Mouse (Mus musculus) skeletal muscle tissue, adult 2 months (tissue): ENCODE data around the gene Col15a1.

ENCODE experiments used
- DNase-seq: peaks from one replicate; pipeline ENCODE4 v3.0.0-alpha.2; 2012; ENCODE audit warnings: low read depth, low spot score

Col15a1 gene

DNA sequence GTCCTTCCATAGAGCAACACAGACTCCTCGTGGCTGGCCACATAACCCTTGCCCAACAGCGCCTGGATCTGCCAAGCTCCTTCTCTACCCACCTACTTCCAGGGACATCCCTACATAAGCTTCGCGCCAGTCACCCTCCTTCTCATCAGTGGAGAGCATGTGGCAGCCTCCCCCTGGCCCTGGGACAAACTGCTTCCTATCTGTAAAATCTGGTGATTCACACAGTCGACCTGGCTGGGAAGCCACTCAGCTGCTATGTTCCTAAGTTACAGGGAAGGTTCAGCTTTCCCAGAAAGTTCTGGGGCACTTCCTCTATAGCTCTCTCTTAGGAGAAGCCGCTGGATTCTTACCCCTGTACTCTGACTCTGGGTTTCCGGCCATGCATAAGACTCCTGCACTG is 22.5 kb downstream of the Col15a1 start:
- DNase-seq, result no peak

DNA sequence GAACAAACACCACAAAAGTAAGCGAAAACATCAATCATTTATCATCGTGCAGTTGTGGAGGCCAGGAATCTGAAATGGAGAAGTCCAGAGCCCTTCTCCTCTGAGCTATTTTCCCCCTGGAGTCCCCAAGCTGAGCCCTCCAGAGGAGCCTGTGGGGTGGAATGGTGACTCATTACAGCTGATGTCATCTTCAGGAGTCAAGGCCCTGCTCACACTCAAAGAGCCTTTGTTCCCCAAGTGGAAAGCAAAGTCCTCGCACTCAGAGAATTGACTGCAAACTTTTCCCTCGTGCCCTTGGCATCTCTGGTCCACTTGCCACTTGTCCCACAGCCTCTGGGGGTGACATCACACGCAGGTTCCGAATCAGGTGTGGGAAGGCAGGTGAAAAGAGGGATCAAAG is 23.4 kb downstream of the Col15a1 start:
- no peak for DNase-seq

DNA sequence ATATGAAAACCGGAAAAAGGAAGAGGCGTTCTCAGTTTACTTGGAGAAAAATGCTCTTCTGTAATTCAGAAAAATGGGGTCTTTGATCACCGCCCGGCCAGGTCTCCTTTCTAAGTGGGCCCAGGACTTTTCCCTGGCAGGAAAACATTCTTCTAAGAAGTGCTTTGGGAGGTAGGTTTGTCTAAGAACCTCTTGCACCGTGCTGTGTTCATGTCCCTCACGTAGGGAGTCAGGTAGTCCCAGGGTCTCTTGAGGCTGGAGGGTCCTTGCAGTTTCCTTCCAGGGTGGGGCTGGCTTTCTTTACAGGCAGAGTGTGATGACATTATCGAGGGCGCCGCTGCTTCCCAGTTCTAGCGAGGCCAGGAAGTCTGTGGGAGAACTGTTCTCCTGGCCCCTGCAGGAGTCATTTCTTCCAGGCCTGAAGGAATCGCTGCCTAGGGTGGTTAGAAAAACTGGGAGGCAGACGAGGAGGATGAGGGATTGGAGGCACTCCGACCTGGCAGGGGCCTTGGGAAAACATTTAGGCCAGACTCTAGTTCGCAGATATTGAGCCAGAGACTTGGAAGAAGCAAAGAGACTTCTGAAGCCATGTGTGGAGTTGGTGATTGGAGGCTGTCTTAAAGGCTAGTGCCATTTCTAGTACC is 25.4 kb downstream of the Col15a1 start:
- peak; percentile 65 for DNase-seq

DNA sequence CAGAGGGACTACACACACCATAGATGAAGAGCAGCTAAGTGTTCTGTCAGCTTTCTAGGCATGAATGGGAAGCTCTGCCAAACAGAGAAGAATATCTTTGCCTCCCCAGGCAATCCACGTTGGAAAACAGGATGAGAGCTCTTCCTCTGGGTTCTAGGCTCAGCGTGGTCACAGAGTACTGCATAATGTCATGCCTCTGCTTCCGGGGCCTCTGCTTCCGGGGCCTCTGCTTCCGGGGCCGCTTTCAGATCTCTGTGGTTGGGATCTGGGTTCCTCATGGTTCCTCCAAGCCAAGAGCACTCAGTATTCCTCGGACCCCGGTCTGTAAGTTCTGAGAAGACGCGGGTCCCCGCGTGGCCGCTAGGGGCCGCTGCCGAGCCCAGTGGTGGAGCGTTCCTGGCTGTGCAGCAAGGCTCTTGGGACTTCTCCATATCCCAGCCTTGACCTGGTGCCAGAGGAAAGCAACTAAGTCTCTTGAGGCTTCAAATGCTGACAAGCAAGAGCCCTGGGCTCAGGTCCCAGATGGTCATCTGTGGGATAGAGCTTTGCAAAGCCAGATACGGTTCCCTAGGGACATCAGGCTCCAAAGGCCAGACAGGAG is 26.8 kb downstream of the Col15a1 start:
- DNase-seq, result peak; percentile 93

DNA sequence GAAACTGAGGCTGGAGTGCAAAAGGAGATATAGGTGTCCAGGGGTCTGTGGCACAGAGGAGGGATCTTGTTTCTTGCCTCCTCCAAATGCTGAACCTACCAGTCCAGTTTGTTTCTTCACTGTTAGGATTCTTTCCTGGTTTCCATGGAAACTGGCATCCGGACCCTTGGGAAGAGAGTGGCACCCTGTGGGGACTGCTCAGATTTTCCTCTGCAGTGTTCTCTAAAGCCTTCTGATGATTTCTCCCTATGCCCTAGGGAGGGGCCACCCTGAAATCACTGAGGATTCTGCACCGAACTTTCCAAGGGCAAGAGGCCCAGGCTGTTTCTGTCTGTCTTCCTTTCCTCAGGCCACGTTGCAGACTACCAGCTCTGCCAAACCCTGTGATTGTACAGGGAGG is 27.4 kb downstream of the Col15a1 start:
- DNase-seq, result no peak

DNA sequence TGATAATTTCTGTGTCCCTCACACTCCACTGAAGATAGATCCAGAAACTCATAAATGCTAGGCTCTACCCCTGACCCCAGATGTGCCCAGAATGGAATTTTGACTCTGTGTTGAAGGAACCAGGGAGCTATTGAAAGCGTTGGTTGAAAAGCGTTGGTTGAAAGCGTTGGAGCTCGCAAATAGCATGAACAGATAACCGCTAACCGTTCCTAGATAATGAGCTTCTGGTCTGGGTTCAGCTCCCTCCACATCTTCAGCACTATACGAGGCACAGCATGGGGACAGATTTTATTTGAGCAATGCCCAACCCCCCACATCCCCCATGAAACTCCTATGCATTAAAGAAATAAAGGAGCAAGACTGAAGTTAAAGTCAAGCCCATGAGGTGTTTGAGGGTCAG is 28.1 kb downstream of the Col15a1 start:
- DNase-seq, result no peak

DNA sequence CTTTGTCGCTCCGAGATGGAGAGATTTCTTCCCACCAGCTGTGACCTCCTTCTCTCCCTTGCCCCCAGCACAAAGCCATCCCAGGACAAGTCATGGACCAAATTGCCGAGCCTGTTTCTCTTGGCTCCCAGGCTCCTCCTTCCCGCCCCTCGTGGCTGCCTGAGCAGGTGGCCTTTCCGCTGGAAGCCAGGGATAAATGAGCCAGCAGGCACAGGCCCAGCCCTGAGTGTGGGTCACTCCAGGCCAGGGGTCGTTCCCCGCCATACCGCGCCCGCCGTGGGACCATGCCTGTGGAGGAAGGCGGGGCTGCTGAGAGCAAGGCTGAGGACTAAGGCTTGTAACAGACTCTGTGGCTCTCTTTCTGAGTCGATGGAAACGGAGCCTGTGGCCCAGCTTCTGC is 29.3 kb downstream of the Col15a1 start:
- DNase-seq, result peak; percentile 71

DNA sequence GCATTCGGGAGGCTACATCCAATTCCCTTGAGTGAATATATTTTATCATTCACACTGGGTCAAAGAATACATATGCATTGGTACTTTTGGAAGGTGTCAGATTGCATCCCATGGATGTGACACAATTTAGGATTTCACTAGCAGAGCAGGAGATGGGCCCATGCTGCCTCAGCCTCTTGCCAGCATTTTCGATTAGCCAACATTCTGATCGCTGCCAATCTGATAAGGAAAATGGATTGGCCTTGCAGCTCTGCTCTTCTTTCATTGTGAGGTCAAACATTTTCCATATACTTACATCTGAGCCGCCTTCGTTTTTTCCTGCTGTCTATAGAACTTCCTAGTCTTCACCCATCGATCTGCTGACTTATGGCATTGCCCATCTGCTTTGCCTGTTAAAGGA is 31.2 kb downstream of the Col15a1 start:
- DNase-seq, result no peak

DNA sequence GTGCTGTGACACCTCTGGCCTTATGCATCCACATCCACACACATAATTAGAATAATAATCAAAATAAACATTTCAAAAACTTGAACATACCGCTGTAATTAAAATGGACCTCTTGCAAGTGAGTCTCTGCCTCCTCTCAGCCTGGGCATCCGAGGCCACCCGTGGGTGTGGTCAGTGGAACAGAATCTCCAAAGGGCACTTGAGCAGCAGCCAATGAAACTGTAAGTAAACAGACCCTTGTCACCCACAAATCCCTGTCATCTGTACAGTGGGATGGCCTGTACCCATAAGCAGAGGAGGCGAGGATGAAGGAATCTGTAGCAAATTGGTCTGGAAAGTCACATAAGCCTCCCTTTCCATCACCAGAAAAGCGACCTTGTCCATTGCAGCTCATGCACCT is 32.9 kb downstream of the Col15a1 start:
- no peak for DNase-seq

DNA sequence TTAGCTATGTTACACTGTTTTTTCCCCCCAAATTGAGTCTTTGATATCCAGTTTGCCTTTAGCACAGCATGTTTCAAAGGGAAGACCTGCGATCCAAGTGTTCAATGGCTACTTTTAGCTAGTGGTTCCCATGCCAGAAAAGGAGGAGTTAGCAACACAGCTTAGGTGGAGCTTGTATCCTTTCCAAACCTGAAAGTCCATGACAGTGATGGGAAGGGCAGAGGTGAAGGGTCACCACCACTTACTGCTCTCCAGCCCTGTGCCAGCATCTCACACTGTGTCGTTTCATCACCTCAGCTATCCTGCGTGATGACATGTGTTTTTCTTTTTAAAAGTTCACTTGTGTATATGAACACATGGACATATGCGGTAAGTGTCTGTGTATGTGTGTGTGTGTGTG is 34.2 kb downstream of the Col15a1 start:
- no peak for DNase-seq

DNA sequence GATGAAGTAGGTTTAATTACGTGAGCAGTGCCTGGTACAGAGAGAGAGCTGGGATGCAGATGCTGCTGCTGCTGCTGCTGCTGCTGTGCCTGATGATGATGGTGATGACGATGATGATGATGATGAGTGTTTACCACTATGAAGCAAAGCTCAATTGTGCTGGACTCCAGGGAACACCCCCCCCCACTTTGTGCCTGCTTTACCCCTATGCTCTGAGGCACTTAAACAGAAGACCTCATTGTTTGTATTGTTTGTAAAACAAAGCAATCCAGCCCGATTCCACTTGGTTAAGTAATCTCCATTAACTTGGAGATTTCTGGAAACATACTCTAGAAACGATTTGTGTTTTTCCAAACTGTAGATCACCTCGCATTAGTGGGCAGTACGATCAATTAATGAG is 36.7 kb downstream of the Col15a1 start:
- no peak for DNase-seq

DNA sequence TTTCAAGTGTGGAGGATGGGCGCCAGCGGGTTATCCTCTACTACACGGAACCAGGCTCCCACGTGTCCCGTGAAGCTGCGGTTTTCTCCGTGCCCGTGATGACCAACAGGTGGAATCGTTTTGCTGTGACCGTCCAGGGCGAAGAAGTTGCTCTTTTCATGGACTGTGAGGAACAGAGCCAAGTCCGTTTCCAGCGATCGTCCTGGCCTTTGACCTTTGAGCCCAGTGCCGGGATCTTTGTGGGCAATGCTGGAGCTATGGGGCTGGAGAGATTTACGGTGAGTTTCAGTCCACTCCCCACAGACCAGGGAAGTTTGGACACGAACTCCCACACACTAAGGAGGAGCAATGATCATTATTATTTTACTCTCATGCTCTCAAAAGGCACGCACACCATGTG is 37.7 kb downstream of the Col15a1 start:
- no peak for DNase-seq

DNA sequence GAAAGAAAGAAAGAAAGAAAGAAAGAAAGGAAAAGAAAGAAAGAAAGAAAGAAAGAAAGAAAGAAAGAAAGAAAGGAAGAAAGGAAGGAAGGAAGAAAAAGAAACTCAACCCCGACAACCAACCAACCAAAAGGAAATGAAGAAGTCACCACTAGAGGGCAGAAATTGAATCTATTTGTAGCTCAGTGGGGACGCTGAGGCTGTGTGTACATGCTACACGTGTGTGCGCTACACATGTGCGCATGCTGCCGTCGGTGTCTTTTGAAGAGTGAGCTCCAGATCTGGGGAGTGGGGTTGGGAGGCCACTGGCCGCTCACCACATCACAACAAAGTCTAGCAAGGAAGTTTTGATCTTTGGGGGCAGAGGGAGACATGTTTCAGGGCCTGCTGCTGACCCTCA is 38.9 kb downstream of the Col15a1 start:
- no peak for DNase-seq

DNA sequence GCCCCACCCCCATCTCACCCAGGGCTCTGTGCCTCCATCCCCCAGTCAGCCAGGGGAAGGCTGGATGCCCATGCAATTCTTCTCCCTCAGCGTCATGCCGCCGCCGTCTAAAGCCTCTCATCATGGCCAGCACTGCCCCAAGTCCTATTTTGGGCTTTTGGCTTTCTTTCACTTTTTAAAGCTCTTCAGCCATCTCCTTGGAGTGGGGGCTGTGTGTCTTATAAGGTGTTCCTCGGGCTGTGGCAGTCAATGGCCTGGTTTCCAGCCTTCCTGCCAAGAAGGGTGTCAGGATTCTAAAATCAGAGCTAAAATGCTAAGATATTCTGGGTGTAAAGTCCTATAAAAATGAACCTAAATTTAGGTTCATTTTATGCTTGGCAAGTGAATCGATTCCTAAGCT is 39.6 kb downstream of the Col15a1 start:
- DNase-seq, result no peak

DNA sequence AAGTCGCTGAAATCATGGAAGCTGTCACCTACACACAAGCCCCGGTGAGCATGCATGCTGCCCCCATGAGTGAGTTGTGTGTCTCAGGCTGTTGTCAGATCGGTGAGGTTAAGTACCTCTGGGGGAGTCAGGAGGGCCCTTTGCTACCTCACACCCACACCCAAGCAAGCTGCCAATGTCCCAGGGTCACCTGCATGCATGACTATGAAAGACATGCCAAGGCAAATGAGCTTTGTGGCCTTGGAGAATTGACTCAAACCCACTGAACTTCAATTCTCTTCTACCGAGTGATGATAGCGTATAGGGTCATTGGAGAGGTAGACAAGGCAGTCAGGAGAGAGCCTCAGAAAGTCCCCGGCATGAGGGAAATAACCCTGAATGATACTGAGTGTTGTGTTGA is 41.2 kb downstream of the Col15a1 start:
- DNase-seq, result no peak

DNA sequence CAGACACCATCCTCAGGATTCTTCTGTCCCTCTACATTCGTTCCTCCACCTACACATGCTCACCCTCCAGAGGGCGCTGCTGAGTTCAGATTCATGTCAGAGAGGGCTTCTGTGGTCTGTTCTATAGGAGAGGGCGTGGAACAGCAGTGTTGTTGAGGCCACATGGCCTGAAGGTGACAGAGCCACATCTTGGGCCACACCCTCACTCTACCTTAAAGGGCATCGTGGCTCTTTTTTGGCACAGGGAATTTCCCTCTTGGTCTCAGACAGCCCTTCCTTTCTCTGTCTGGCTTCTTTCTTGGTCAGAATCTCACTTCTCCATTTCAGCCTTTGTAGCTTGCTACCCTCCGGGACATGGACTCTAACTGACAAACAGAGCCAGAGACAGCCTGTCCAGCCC is 43.1 kb downstream of the Col15a1 start:
- DNase-seq, result peak; percentile 63

DNA sequence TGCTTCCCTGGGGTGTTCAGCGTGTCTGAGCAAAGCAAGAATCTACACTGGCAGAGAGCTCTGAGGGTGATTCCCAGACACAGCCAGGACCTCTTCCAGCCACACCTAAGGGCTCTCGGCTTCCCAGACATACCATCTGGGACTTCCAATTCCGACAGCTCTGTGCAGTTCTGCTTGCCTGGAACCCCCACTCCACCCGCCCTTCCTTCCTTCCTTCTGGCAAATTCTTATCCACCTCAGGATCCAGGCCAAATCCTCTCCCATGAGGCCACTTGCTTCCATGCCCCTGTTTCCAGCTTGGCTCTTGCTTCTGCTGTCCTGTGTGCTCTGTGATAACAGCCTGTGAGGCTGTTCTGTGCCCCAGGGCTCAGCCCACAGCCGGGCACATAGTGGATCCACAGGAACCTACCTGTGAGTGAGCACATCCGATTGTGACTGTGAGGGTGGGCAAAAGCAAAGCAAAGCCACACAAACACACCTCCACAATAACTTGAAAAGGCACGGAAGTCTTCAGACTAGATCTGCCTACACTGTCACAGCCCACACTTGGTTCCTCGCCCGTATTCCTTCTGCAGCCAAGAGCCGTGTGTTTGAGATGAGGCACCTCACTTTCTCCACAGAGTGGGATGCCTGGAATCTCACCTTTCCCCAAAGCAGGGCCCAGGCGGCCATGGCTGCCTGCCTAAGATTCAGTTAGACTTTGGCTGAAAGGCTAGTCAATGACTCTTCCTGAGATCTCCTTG is 43.9 kb downstream of the Col15a1 start:
- DNase-seq, result peak; percentile 63

DNA sequence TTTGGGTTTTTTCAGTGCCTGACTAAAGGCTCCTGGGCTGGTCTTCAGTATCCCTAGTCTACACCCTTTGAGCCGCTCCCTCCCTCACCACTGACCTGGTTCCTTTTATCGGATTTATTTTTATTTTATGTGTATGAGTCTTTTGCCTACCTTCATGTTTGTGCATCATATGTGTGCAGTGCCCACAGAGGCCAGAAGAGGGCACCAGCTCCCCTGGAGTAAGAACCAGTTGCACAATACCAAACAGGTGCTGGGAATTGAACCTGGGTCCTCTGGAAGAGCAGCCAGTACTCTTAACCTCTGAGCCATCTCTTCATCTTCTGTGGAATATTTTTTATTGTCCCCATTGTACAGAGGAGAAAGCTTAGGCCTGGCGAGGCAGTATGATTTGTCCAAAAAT is 44.7 kb downstream of the Col15a1 start:
- no peak for DNase-seq

DNA sequence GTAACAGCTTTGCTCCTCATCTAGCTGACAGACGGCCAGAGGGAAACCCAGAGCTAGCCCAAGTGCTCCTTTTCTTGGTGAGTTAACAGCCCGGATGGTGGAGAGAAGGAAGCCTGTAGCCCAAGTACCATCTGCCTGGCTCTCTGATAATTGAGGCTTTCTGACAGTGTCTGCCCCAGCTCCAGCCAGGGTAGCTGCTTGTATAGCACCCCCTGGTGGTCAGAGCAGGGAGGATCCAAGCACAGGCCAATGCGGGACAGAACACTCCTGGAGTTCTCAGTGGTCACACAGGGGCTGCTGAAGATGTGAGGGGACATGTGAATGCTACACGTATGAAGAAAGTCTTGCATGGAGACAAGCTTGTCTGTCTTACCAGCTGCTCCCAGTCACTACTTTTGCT is 47.7 kb downstream of the Col15a1 start:
- peak; percentile 64 for DNase-seq

DNA sequence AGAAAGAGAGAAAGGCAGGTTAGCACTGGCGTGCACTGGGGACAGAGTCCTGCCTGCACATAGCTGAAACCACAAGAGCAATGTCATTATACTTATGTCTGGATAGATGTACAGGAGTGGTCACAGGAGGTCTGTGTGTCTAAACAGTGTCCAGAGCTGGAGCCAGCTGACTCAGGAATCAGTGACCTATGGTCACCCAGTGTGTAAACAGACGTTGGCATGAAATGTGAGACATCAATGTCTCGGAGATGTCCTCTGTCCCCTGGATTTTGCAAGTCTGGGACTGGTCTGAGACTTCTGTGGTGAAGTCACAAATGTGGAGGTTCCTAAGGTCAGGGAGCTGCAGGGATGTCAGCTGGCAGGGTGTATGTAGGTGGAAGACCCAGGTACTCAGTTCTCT is 50.2 kb downstream of the Col15a1 start:
- DNase-seq, result no peak

DNA sequence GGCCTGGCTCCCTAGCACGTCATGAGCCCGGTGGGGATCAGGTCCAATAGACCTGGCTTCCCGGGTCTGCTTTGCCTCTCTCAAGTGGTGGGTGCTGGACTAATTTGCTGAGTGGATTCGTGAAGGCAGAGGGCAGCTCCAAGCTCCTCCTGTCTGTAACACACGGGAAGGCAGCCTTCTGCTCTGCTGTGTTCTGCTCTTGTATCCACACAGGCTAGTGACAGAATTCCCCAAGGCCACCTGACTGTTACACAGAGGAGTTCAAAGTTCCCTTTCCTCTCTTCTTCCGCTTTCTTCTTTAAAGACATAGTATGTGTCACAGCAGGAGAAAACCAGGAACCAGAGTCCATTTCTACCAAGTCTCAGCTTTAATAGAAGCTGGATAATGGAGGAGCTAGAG is 53.1 kb downstream of the Col15a1 start:
- no peak for DNase-seq

DNA sequence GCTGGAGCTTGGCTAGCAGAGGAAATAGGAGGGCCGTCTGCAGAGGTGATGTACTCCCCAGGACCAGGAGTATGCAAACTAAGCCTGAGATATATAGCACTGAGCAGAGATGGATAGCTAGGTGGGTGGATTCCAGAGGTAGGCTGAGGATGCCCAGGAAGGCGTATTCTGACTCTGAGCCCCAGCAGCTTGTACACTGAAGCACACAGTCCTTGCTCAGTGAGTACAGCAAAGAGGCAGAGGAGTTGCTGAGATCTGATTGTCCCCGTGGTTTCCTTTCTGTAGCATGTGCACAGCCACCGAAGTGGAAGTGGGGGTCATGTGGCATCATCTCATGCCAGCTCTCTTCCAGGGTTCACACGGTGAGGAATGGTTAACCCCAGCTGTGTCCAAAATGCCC is 54.0 kb downstream of the Col15a1 start:
- no peak for DNase-seq

DNA sequence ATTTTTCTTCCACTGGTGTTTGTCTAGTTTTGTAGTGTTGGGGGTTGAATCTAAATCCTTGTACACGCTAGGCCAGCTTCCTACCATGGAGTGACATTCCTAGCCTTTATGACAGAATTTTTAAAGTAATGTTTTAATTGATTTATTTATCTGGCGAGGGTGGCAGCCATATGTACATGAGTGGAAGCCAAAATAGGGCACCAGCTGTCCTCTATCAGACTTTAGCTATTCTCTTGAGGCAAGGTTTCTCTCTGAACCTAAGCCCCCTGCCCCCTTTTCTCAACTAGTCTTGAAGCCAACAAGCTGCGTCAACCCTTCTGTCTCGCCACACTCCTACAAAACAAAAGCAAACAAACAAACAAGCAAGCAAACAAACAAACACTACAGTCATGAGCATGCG is 57.6 kb downstream of the Col15a1 start:
- no peak for DNase-seq
